Mouse (Mus musculus): ENCODE data around the gene Irf2bp2. TPM values are rescaled to one million over a fixed set of nuclear protein-coding genes. Genes with fewer than 3 reads are reported as not detected.

Gene Irf2bp2
- polyA plus RNA-seq, 1 experiment from 2014 or later = 8.8 TPM

- Histone ChIP-seq H3K27ac (ENCODE audit: low read depth, low read length) (no peak overlapping the region), H3K9ac (replicated peaks; ENCODE audit: low read depth, low read length) (no peak overlapping the region), H3K4me1 (ENCODE audit: control insufficient read depth, insufficient read depth, low read length) (no peaks in the 10 kb centered on the region), H3K36me3 (ENCODE audit: control insufficient read depth, insufficient read depth, low read length) (no peaks in the 10 kb centered on the region), H3K27me3 (ENCODE audit: control insufficient read depth, insufficient read depth, low read length) (no peaks in the 10 kb centered on the region), H3K4me3 (ENCODE audit: low read depth, low read length) (no peak overlapping the region), H3K4me2 (ENCODE audit: low read depth, low read length) (no peak overlapping the region), H3K9me3 (ENCODE audit: control insufficient read depth, low read length) (no peaks in the 10 kb centered on the region)
- no peak for ATAC-seq (ENCODE audit: low read depth)
- 21% methylated on average over 9 of the region's 9 CpGs for WGBS
Observed at GRCm38 (mm10) chr8:126557403-126557802, 36.4 kb downstream of the Irf2bp2 start.

GRCm38 (mm10) chr8:126556691-126557090, 37.1 kb downstream of the Irf2bp2 start:
- ATAC-seq (ENCODE audit: low read depth) = no peak
- Histone ChIP-seq H3K9ac (replicated peaks; ENCODE audit: low read depth, low read length) (no peak overlapping the region), H3K36me3 (ENCODE audit: control insufficient read depth, insufficient read depth, low read length) (no peaks in the 10 kb centered on the region), H3K4me1 (ENCODE audit: control insufficient read depth, insufficient read depth, low read length) (no peaks in the 10 kb centered on the region), H3K4me2 (ENCODE audit: low read depth, low read length) (no peak overlapping the region), H3K9me3 (ENCODE audit: control insufficient read depth, low read length) (no peaks in the 10 kb centered on the region), H3K27me3 (ENCODE audit: control insufficient read depth, insufficient read depth, low read length) (no peaks in the 10 kb centered on the region), H3K4me3 (ENCODE audit: low read depth, low read length) (no peak overlapping the region), H3K27ac (ENCODE audit: low read depth, low read length) (no peak overlapping the region)
- 82% methylated on average over 5 of the region's 5 CpGs for whole genome bisulfite sequencing

GRCm38 (mm10) chr8:126554741-126555140, 39.0 kb downstream of the Irf2bp2 start:
- H3K27ac ChIP-seq (ENCODE audit: low read depth, low read length) = no peak overlapping the region
- no peaks in the 10 kb centered on the region for H3K4me1 ChIP-seq (ENCODE audit: control insufficient read depth, insufficient read depth, low read length)
- WGBS = 96% methylated on average over 4 of the region's 4 CpGs
- no peak overlapping the region for H3K4me3 ChIP-seq (ENCODE audit: low read depth, low read length)
- ATAC-seq (ENCODE audit: low read depth) = no peak
- no peaks in the 10 kb centered on the region for H3K27me3 ChIP-seq (ENCODE audit: control insufficient read depth, insufficient read depth, low read length)
- no peak overlapping the region for H3K9ac ChIP-seq (replicated peaks; ENCODE audit: low read depth, low read length)
- H3K36me3 ChIP-seq (ENCODE audit: control insufficient read depth, insufficient read depth, low read length) = no peaks in the 10 kb centered on the region
- H3K9me3 ChIP-seq (ENCODE audit: control insufficient read depth, low read length) = no peaks in the 10 kb centered on the region
- H3K4me2 ChIP-seq (ENCODE audit: low read depth, low read length) = no peak overlapping the region

- Histone ChIP-seq H3K27ac (ENCODE audit: low read depth, low read length) (no peak overlapping the region), H3K27me3 (ENCODE audit: control insufficient read depth, insufficient read depth, low read length) (no peaks in the 10 kb centered on the region), H3K4me3 (ENCODE audit: low read depth, low read length) (no peak overlapping the region), H3K4me2 (ENCODE audit: low read depth, low read length) (no peak overlapping the region), H3K9me3 (ENCODE audit: control insufficient read depth, low read length) (no peaks in the 10 kb centered on the region), H3K4me1 (ENCODE audit: control insufficient read depth, insufficient read depth, low read length) (no peaks in the 10 kb centered on the region), H3K36me3 (ENCODE audit: control insufficient read depth, insufficient read depth, low read length) (no peaks in the 10 kb centered on the region), H3K9ac (replicated peaks; ENCODE audit: low read depth, low read length) (no peak overlapping the region)
- WGBS = 92% methylated on average over 4 of the region's 4 CpGs
- no peak for ATAC-seq (ENCODE audit: low read depth)
Observed at GRCm38 (mm10) chr8:126551871-126552270, 41.9 kb downstream of the Irf2bp2 start.

GRCm38 (mm10) chr8:126550944-126551357, 42.8 kb downstream of the Irf2bp2 start:
- Histone ChIP-seq H3K27ac (ENCODE audit: low read depth, low read length) (no peak overlapping the region), H3K27me3 (ENCODE audit: control insufficient read depth, insufficient read depth, low read length) (no peaks in the 10 kb centered on the region), H3K4me2 (ENCODE audit: low read depth, low read length) (no peak overlapping the region), H3K4me3 (ENCODE audit: low read depth, low read length) (no peak overlapping the region), H3K4me1 (ENCODE audit: control insufficient read depth, insufficient read depth, low read length) (no peaks in the 10 kb centered on the region), H3K9ac (replicated peaks; ENCODE audit: low read depth, low read length) (no peak overlapping the region), H3K9me3 (ENCODE audit: control insufficient read depth, low read length) (no peaks in the 10 kb centered on the region), H3K36me3 (ENCODE audit: control insufficient read depth, insufficient read depth, low read length) (no peaks in the 10 kb centered on the region)
- WGBS = 79% methylated on average over 5 of the region's 5 CpGs
- no peak for ATAC-seq (ENCODE audit: low read depth)

GRCm38 (mm10) chr8:126547841-126548240, 45.9 kb downstream of the Irf2bp2 start:
- ATAC-seq (ENCODE audit: low read depth) = no peak
- no peak overlapping the region for H3K27ac ChIP-seq (ENCODE audit: low read depth, low read length)
- WGBS = 65% methylated on average over 3 of the region's 3 CpGs

GRCm38 (mm10) chr8:126547361-126547760, 46.4 kb downstream of the Irf2bp2 start:
- no peaks in the 10 kb centered on the region for H3K27me3 ChIP-seq (ENCODE audit: control insufficient read depth, insufficient read depth, low read length)
- 93% methylated on average over 4 of the region's 4 CpGs for WGBS
- no peak overlapping the region for H3K9ac ChIP-seq (replicated peaks; ENCODE audit: low read depth, low read length)
- no peaks in the 10 kb centered on the region for H3K4me1 ChIP-seq (ENCODE audit: control insufficient read depth, insufficient read depth, low read length)
- H3K27ac ChIP-seq (ENCODE audit: low read depth, low read length) = no peak overlapping the region
- no peaks in the 10 kb centered on the region for H3K9me3 ChIP-seq (ENCODE audit: control insufficient read depth, low read length)
- H3K4me2 ChIP-seq (ENCODE audit: low read depth, low read length) = no peak overlapping the region
- H3K4me3 ChIP-seq (ENCODE audit: low read depth, low read length) = no peak overlapping the region
- no peak for ATAC-seq (ENCODE audit: low read depth)
- no peaks in the 10 kb centered on the region for H3K36me3 ChIP-seq (ENCODE audit: control insufficient read depth, insufficient read depth, low read length)

More at GRCm38 (mm10) chr8:126547841-126548240, 45.9 kb downstream of the Irf2bp2 start:
- H3K4me2 ChIP-seq (ENCODE audit: low read depth, low read length) = no peak overlapping the region
- H3K27me3 ChIP-seq (ENCODE audit: control insufficient read depth, insufficient read depth, low read length) = no peaks in the 10 kb centered on the region
- no peaks in the 10 kb centered on the region for H3K9me3 ChIP-seq (ENCODE audit: control insufficient read depth, low read length)
- H3K9ac ChIP-seq (replicated peaks; ENCODE audit: low read depth, low read length) = no peak overlapping the region
- no peak overlapping the region for H3K4me3 ChIP-seq (ENCODE audit: low read depth, low read length)
- H3K36me3 ChIP-seq (ENCODE audit: control insufficient read depth, insufficient read depth, low read length) = no peaks in the 10 kb centered on the region
- H3K4me1 ChIP-seq (ENCODE audit: control insufficient read depth, insufficient read depth, low read length) = no peaks in the 10 kb centered on the region

- WGBS = 47% methylated on average over 1 of the region's 1 CpGs
- Histone ChIP-seq H3K9ac (replicated peaks; ENCODE audit: low read depth, low read length) (no peak overlapping the region), H3K4me3 (ENCODE audit: low read depth, low read length) (no peak overlapping the region), H3K27ac (ENCODE audit: low read depth, low read length) (no peak overlapping the region), H3K4me1 (ENCODE audit: control insufficient read depth, insufficient read depth, low read length) (no peaks in the 10 kb centered on the region), H3K9me3 (ENCODE audit: control insufficient read depth, low read length) (no peaks in the 10 kb centered on the region), H3K4me2 (ENCODE audit: low read depth, low read length) (no peak overlapping the region), H3K27me3 (ENCODE audit: control insufficient read depth, insufficient read depth, low read length) (no peaks in the 10 kb centered on the region), H3K36me3 (ENCODE audit: control insufficient read depth, insufficient read depth, low read length) (no peaks in the 10 kb centered on the region)
- ATAC-seq (ENCODE audit: low read depth) = no peak
Observed at GRCm38 (mm10) chr8:126546480-126546879, 47.3 kb downstream of the Irf2bp2 start.

GRCm38 (mm10) chr8:126543407-126543806, 50.4 kb downstream of the Irf2bp2 start:
- Histone ChIP-seq H3K27me3 (ENCODE audit: control insufficient read depth, insufficient read depth, low read length) (no peaks in the 10 kb centered on the region), H3K9ac (replicated peaks; ENCODE audit: low read depth, low read length) (no peak overlapping the region), H3K4me1 (ENCODE audit: control insufficient read depth, insufficient read depth, low read length) (peaks cover 15% of the 10 kb centered on the region), H3K4me2 (ENCODE audit: low read depth, low read length) (no peak overlapping the region), H3K27ac (ENCODE audit: low read depth, low read length) (no peak overlapping the region), H3K4me3 (ENCODE audit: low read depth, low read length) (no peak overlapping the region), H3K36me3 (ENCODE audit: control insufficient read depth, insufficient read depth, low read length) (no peaks in the 10 kb centered on the region), H3K9me3 (ENCODE audit: control insufficient read depth, low read length) (no peaks in the 10 kb centered on the region)
- 80% methylated on average over 8 of the region's 8 CpGs for WGBS
- no peak for ATAC-seq (ENCODE audit: low read depth)

GRCm38 (mm10) chr8:126542757-126543156, 51.0 kb downstream of the Irf2bp2 start:
- Histone ChIP-seq H3K27ac (ENCODE audit: low read depth, low read length) (no peak overlapping the region), H3K9me3 (ENCODE audit: control insufficient read depth, low read length) (no peaks in the 10 kb centered on the region), H3K36me3 (ENCODE audit: control insufficient read depth, insufficient read depth, low read length) (no peaks in the 10 kb centered on the region), H3K4me2 (ENCODE audit: low read depth, low read length) (no peak overlapping the region), H3K4me3 (ENCODE audit: low read depth, low read length) (no peak overlapping the region), H3K9ac (replicated peaks; ENCODE audit: low read depth, low read length) (no peak overlapping the region), H3K4me1 (ENCODE audit: control insufficient read depth, insufficient read depth, low read length) (peaks cover 22% of the 10 kb centered on the region), H3K27me3 (ENCODE audit: control insufficient read depth, insufficient read depth, low read length) (no peaks in the 10 kb centered on the region)
- WGBS = 78% methylated on average over 5 of the region's 5 CpGs
- ATAC-seq (ENCODE audit: low read depth) = no peak
